Comparison of ENCODE assay signal across 10 mouse cellular contexts in the genomic region with DNA sequence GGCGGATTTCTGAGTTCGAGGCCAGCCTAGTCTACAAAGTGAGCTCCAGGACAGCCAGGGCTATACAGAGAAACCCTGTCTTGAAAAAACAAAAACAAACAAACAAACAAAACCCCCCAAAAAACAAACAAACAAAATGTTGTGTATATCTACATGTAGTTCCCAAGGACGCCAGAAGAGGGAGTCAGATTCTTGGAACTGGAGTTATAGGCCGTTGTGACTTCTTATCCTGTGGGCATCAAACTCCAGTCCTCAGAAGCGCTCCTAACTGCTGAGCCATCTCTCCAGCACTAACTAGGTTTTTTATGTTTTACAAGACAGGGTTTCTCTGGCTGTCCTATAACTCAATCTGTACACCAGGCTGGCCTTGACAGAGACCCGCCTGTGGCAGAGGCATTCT. TPM values are rescaled to one million over a fixed set of nuclear protein-coding genes. Genes with fewer than 3 reads are reported as not detected.
DNase-seq lines count a peak whose midpoint lies in the region; ATAC-seq and TF ChIP-seq lines count a peak whose summit lies in the region.
"Had no signal": no experiment of that assay in that cellular context is flagged by ENCODE, and none has a peak within 500 bp of the region (broad histone marks: within the 10 kb centered on the region; RNA-seq: fewer than 3 reads in every experiment).

No protein-coding gene starts in this region.

- no peaks in the 10 kb centered on the region for H3K27me3 ChIP-seq in liver, embryonic 14.5 days (ENCODE audit: control insufficient read depth, insufficient read depth, low read length)
- H3K27me3 ChIP-seq: heart, embryonic 13.5 days had no signal

- peak; percentile 52 for DNase-seq in embryo, embryonic 10.5 days (ENCODE audit: low spot score)
- DNase-seq in embryo, embryonic 9.5 days (ENCODE audit: extremely low spot score), result no peak
- no peak for DNase-seq in liver, embryonic 14.5 days (ENCODE audit: low read depth in 3 of 3, low spot score in 3 of 3)
- DNase-seq in liver (no peak), MN1 (ENCODE audit: low spot score) (peak; percentile 23)
- peak; percentile 58 for DNase-seq in naive thymus-derived CD4-positive, alpha-beta T cell, adult 2 months (ENCODE audit: low read depth)
- DNase-seq in left cerebral cortex, adult 9 months (ENCODE audit: low spot score in 2 of 2), result no peak
- no peak for DNase-seq in Muller cell, postnatal 12 days (ENCODE audit: inconsistent ontology term)
- DNase-seq: thymus, postnatal 25 days had no signal

- no peaks in the 10 kb centered on the region for H3K4me1 ChIP-seq in liver, embryonic 14.5 days (replicated peaks; ENCODE audit: control insufficient read depth in 2 of 2, insufficient read depth in 2 of 2, low read length in 1 of 2)

- no peak for ATAC-seq in liver, embryonic 14.5 days (ENCODE audit: insufficient read depth)

- no peak for TF ChIP-seq EP300 in liver, embryonic 14.5 days (IDR thresholded peaks at IDR 0.05; ENCODE audit: low read depth)

- H3K4me3 ChIP-seq in liver, embryonic 14.5 days (ENCODE audit: insufficient read depth in 1 of 2, low read depth in 2 of 2, low read length in 2 of 2), result no peak overlapping the region
- H3K4me3 ChIP-seq: heart, embryonic 13.5 days had no signal

- no peak overlapping the region for H3K9ac ChIP-seq in liver, embryonic 14.5 days (replicated peaks)
- H3K9ac ChIP-seq: heart, embryonic 13.5 days had no signal

- no peak overlapping the region for H3K4me2 ChIP-seq in liver, embryonic 14.5 days (ENCODE audit: low read depth)
- H3K4me2 ChIP-seq: heart, embryonic 13.5 days had no signal

- no peaks in the 10 kb centered on the region for H3K9me3 ChIP-seq in liver, embryonic 14.5 days (ENCODE audit: control insufficient read depth, low read length)
- H3K9me3 ChIP-seq: heart, embryonic 13.5 days had no signal

- no peak overlapping the region for H3K27ac ChIP-seq in liver, embryonic 14.5 days
- H3K27ac ChIP-seq: heart, embryonic 13.5 days had no signal

- TF ChIP-seq CTCF in liver, embryonic 14.5 days (IDR thresholded peaks at IDR 0.05; ENCODE audit: low read depth), result peak; percentile 61

- H3K36me3 ChIP-seq in liver, embryonic 14.5 days (replicated peaks; ENCODE audit: control insufficient read depth, insufficient read depth, low read depth), result no peaks in the 10 kb centered on the region

- WGBS in liver, embryonic 14.5 days (ENCODE audit: insufficient replicate concordance), result 39% methylated on average over 6 of the region's 6 CpGs

RNA-seq across cellular contexts. Expression of gene Cfap157, which starts 2.9 kb away (rescaled TPM):
- polyA plus RNA-seq in liver, embryonic 14.5 days (2012; rRNA removed), result not detected in 2 replicates
- not detected in 2 replicates for polyA plus RNA-seq in liver, embryonic 14.5 days (2014; fragmentation: Nextera tagmentation; extraction: Ambion mirVana)

RNA-seq across cellular contexts. Expression of gene Ptrh1, which starts 11.6 kb away (rescaled TPM):
- polyA plus RNA-seq in liver, embryonic 14.5 days (2012; rRNA removed), result 1.3 and 1.7 TPM in 2 replicates
- polyA plus RNA-seq in liver, embryonic 14.5 days (2014; fragmentation: Nextera tagmentation; extraction: Ambion mirVana), result 1.9 and 2.2 TPM in 2 replicates

RNA-seq across cellular contexts. Expression of gene Ttc16, which starts 11.7 kb away (rescaled TPM):
- 0.18 and 0.22 TPM in 2 replicates for polyA plus RNA-seq in liver, embryonic 14.5 days (2012; rRNA removed)
- polyA plus RNA-seq in liver, embryonic 14.5 days (2014; fragmentation: Nextera tagmentation; extraction: Ambion mirVana), result 0.09 and 0.10 TPM in 2 replicates

RNA-seq across cellular contexts. Expression of gene Tor2a, which starts 30.1 kb away (rescaled TPM):
- 21.2 and 30.7 TPM in 2 replicates for polyA plus RNA-seq in liver, embryonic 14.5 days (2012; rRNA removed)
- 25.2 and 28.1 TPM in 2 replicates for polyA plus RNA-seq in liver, embryonic 14.5 days (2014; fragmentation: Nextera tagmentation; extraction: Ambion mirVana)

RNA-seq across cellular contexts. Expression of gene 6330409D20Rik, which starts 46.4 kb away (rescaled TPM):
- polyA plus RNA-seq in liver, embryonic 14.5 days (2012; rRNA removed), result 0.07 TPM in 1 of 2 replicates, not detected in the other
- polyA plus RNA-seq in liver, embryonic 14.5 days (2014; fragmentation: Nextera tagmentation; extraction: Ambion mirVana), result not detected in 2 replicates

Comparison
In these comparisons a context has a peak if more than half of its experiments do, and no peak if none do; other contexts are left out.
1. DNase-seq: peak in embryo, embryonic 10.5 days (single experiment), MN1 (single experiment) and naive thymus-derived CD4-positive, alpha-beta T cell, adult 2 months (single experiment); none in embryo, embryonic 9.5 days (single experiment), liver, embryonic 14.5 days (0 of 3), liver (single experiment), left cerebral cortex, adult 9 months (0 of 2) and Muller cell, postnatal 12 days (single experiment).